Mouse (Mus musculus): ENCODE data around the gene Mgme1. TPM values are rescaled to one million over a fixed set of nuclear protein-coding genes. Genes with fewer than 3 reads are reported as not detected.

The Mgme1 gene
- polyA plus RNA-seq, 1 experiment from 2014 or later, result 17.5 TPM

GRCm38 (mm10) chr2:144329451-144329850 is 59.0 kb downstream of the Mgme1 start:
- no peak for ATAC-seq (ENCODE audit: insufficient number of reproducible peaks, insufficient read depth, low FRiP score, low TSS enrichment, low read depth)
- no peaks in the 10 kb centered on the region for H3K36me3 ChIP-seq
- no peaks in the 10 kb centered on the region for H3K9me3 ChIP-seq
- H3K4me1 ChIP-seq, result peaks cover 41% of the 10 kb centered on the region
- H3K9ac ChIP-seq, result no peak overlapping the region
- H3K4me2 ChIP-seq, result peak overlapping the region; percentile 98
- peaks cover 73% of the 10 kb centered on the region for H3K27me3 ChIP-seq
- H3K27ac ChIP-seq, result no peak overlapping the region
- peak overlapping the region; percentile 60 for H3K4me3 ChIP-seq
- WGBS, result 4% methylated on average over 10 of the region's 10 CpGs

- Histone ChIP-seq H3K9ac (no peak overlapping the region), H3K36me3 (no peaks in the 10 kb centered on the region), H3K4me3 (peak overlapping the region; percentile 60), H3K9me3 (no peaks in the 10 kb centered on the region), H3K27me3 (peaks cover 78% of the 10 kb centered on the region), H3K4me1 (peaks cover 41% of the 10 kb centered on the region), H3K4me2 (peak overlapping the region; percentile 98), H3K27ac (no peak overlapping the region)
- no peak for ATAC-seq (ENCODE audit: insufficient number of reproducible peaks, insufficient read depth, low FRiP score, low TSS enrichment, low read depth)
- 4% methylated on average over 10 of the region's 10 CpGs for WGBS
These were observed 59.5 kb downstream of the Mgme1 start for GRCm38 (mm10) chr2:144329937-144330336.

DNA sequence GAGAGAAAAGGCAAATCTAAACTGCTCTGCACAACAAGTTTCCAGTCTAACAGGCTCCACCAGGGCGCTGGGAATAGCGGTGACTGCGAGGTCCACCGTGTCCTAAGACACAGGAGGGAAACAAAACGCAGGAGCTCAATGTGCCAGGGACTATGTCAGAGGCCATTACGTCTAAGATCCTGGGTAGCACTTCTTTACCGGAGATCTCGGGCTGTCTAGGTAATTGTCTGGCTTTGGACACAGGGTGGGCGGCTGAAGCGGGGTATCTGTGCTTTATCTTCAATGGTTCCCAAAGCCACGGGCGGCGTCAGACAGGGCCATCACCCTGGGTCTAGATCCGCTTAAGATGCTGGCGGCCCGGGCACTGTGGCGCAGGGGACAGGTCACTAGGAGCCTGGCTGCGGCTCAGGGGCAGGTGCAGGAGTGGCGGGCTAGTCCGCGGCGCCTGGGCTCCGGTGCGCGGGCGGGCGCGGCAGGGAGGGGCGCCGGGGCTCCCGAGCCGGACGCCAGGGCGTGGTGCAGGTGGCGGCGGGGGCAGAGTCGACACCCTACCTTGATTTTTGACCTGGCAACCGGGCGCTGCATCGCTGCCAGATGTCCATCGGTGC is 60.0 kb downstream of the Mgme1 start:
- H3K36me3 ChIP-seq, result no peaks in the 10 kb centered on the region
- peak overlapping the region; percentile 98 for H3K4me2 ChIP-seq
- peaks cover 41% of the 10 kb centered on the region for H3K4me1 ChIP-seq
- H3K4me3 ChIP-seq, result peak overlapping the region; percentile 60
- H3K9me3 ChIP-seq, result no peaks in the 10 kb centered on the region
- H3K9ac ChIP-seq, result peak overlapping the region; percentile 70
- WGBS, result under 1% methylated on average over 41 of the region's 41 CpGs
- peaks cover 83% of the 10 kb centered on the region for H3K27me3 ChIP-seq
- ATAC-seq (ENCODE audit: insufficient number of reproducible peaks, insufficient read depth, low FRiP score, low TSS enrichment, low read depth), result no peak
- no peak overlapping the region for H3K27ac ChIP-seq

Other genes starting within 250 kb of the Mgme1 start
- gene Banf2, start 237.6 kb upstream of the Mgme1 start, polyA plus RNA-seq (2015; fragmentation: Nextera tagmentation; extraction: Ambion mirVana), result not detected in 2 replicates
- 124 TPM in 2 replicates for gene Snx5, start 243 bp downstream of the Mgme1 start, polyA plus RNA-seq (2015; fragmentation: Nextera tagmentation; extraction: Ambion mirVana)
- 3.2 TPM in 2 replicates for gene Ovol2, start 61.5 kb downstream of the Mgme1 start, polyA plus RNA-seq (2015; fragmentation: Nextera tagmentation; extraction: Ambion mirVana)
- gene Kat14, start 98.3 kb downstream of the Mgme1 start, polyA plus RNA-seq (2015; fragmentation: Nextera tagmentation; extraction: Ambion mirVana), result 43.5 and 44.3 TPM in 2 replicates
- 6.4 and 7.7 TPM in 2 replicates for gene Pet117, start 98.3 kb downstream of the Mgme1 start, polyA plus RNA-seq (2015; fragmentation: Nextera tagmentation; extraction: Ambion mirVana)

Data from embryonic facial prominence, embryonic 13.5 days (tissue).